Mouse (Mus musculus): Measurements from ENCODE around the gene Tfeb. TPM values are rescaled to one million over a fixed set of nuclear protein-coding genes. Genes with fewer than 3 reads are reported as not detected.

Gene Tfeb
- total RNA-seq, 2 experiments from 2014 or later, result 39.9 to 44.8 TPM

DNA sequence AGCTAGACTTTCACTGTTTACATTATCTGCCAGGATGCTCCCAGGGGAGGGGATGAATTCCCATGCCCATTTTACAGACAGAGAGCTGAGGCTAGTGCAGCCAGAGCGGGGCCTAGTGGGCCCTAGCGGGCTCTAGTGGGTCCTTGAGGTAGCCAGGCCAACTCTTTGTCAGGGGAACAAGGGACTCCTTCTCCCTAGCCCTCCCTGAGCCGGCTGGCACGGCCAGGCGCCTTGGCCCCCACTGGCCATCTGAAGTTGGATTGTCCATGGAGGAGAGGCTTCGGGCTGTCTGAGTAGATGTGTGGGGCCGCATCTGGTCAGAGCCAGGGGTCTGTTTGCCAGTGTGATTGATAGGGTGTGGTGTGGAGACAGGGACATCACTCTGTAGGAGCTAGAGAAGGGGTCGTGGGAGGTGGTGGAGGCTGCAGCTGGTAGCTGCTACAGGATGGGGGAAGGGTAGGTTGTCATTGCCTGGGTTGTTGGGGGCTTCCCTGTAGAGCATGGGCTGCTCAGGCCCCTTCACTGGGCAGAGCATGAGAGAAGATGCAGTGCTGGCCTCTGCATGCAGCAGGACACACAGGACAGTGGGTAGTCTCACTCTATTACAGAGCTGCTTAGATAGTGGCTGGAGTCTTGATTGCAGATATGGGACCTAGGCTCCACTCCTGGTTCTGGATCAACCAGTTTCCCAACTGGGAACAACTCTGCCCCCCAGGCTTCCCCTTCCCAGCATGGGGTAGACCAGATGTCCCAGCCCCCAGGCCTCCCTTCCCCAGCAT is 46.8 kb downstream of the Tfeb start:
- no peak for DNase-seq
- intact Hi-C loops (cut with DNase I), result no loop called here

DNA sequence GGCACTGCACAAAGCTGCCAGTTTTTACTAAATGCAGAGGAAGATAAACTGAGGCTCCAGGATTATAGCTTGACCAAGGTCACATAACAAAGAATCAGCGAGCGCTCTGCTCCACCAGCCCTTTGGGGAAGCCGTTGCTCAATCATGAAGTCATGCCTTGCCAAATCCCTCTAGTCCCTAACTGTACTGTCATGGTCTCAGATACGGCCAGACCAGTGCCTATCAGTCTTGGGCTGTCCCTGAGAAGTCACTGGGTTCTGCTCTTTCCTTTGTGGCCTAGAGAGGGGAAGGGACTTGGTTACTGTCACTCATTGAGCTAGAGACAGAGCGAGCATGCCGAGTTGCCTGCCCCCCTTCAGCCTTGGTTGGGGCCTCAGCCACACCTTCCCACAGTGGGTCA is 47.6 kb downstream of the Tfeb start:
- no peak for DNase-seq
- intact Hi-C loops (cut with DNase I), result no loop called here

DNA sequence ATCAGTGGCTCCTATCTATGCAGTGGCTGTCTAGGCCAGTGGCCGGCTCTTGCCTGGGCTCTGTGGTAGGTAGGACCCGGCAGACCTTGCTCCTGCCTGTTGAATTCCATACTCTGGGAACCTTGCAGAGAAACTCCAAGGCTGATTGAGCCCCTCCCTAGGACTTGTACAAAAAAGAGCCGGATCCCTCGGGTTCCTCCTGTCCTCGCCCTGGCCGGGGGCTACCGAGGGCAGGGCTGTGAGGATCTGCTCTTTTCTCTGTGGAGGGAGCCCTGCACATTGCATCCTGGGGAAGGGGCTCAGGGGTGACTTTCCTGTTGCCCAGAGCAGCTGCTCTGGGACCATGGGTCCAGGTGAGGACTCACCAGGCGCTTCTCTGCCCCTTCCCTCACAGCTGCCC is 50.8 kb downstream of the Tfeb start:
- DNase-seq, result no peak
- intact Hi-C loops (cut with DNase I), result no loop called here

DNA sequence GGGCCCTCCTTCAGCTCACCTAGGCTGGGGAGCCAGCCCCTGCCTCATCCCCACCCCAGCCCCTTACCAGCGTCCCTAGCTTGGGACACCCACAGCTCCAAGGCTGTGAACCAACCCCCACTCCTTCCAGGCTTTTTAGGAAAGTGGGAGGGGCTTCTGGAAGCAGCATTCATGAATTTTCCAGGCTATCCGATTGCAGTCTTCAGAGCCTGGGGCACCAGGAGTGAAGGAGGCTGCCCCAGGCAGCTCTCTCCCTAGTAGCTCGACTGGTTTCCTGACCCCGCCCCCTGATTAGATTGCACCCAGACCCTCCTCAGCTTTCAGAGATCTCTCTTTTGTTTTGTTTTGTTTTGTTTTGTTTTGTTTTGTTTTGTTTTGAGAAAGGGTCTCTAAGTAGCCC is 51.5 kb downstream of the Tfeb start:
- DNase-seq, result no peak
- intact Hi-C loops (cut with DNase I), result no loop called here

DNA sequence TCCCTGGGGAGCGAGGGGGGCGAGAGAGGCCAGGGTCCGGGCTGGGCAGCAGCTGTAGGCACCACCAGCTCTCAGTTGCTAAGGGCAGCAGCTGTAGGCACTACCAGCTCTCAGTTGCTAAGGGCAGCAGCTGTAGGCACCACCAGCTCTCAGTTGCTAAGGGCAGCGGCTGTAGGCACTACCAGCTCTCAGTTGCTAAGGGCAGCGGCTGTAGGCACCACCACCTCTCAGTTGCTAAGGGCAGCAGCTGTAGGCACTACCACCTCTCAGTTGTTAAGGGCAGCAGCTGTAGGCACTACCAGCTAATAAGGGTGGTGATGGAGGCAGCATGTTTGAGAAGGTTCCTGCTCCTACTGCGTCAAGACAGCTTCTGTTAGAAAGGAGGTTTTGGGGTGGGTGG is 52.2 kb downstream of the Tfeb start:
- intact Hi-C loops (cut with DNase I), result no loop called here
- DNase-seq, result no peak

DNA sequence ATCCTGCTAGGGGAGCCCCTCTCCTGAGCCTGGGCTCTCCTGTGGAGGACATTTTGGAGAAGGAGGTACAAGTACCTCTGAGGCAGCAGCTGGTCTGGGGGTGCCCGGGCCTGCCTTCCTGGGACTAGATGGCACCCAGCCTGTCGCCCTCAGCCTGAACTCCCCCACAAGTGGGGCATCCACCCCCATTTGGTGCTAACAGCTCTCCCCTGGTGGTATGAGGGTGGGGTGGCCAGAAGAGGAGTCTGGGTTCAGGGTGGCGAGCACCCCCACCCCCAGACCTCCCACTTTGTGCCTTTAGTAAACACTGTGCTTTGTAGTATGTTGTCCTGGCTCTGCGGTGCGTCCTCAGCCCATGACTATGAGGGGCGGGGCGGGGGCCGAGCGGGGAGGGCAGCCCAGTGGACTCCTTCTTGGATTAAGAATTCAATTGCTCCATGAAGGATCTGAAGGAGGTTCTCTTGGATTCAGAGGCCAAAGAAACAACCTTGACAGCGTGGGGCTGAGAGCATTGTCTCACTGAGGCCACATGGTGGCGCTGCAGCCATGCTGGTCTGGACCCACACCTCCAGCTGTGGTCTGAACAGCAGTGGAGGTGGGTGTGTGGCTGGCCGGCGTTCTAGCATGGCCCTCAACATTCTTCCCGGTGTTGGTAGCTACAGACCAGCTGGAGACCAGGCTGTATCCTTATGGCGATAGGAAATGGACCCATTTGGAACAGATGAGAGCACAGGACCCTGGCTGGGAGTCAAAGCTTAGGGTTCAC is 55.5 kb downstream of the Tfeb start:
- intact Hi-C loops (cut with DNase I), result loop anchor here (10.0 kb wide), 1 partner anchor 543 kb away; no protein-coding TSS in a partner anchor
- peak; percentile 70 to 72 for DNase-seq

DNA sequence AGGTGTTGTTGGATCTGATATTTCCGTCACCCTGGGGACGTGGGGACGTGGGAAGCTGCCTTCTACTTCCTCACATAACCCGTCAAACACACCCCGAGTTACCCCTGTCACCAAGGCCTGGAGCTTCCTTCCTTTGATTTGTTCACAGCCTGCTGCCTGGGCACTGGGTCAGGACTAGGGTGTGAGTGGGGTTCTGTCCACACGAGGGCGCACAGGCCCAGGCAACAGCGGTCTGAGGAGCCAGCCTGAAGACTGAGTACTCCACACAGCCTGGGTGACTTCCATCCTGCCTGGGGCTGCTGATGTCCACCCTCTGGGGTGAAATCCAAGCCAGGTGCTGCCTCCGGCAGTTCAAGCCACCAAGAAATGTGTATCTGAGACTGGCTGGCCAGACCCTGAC is 56.5 kb downstream of the Tfeb start:
- intact Hi-C loops (cut with DNase I), result loop anchor here (1.0 to 10.0 kb wide), 3 partner anchors 71 to 541 kb away; no protein-coding TSS in a partner anchor
- peak; percentile 89 for DNase-seq

DNA sequence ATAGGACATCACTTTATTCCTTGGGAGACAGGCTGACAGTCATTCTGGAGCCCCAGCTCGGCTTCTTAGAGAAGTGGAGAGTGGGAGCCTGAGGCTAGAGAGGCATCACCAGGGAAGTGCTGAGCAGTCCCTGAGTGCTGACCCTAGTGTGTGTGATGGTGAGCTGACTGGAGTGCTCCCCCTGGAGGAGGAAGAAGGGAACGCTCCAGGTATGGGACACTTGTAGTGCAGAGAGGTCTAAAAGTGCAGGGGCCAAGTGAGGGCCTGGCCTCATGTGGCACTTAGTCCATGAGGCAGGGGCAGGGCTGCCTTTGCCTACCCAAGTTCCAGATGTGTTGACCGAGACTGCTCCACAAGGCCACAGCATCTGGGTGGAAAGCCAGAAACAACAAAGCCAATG is 58.6 kb downstream of the Tfeb start:
- intact Hi-C loops (cut with DNase I), result loop anchor here (10.0 kb wide), 1 partner anchor 539 kb away; no protein-coding TSS in a partner anchor
- peak; percentile 53 to 69 for DNase-seq

DNA sequence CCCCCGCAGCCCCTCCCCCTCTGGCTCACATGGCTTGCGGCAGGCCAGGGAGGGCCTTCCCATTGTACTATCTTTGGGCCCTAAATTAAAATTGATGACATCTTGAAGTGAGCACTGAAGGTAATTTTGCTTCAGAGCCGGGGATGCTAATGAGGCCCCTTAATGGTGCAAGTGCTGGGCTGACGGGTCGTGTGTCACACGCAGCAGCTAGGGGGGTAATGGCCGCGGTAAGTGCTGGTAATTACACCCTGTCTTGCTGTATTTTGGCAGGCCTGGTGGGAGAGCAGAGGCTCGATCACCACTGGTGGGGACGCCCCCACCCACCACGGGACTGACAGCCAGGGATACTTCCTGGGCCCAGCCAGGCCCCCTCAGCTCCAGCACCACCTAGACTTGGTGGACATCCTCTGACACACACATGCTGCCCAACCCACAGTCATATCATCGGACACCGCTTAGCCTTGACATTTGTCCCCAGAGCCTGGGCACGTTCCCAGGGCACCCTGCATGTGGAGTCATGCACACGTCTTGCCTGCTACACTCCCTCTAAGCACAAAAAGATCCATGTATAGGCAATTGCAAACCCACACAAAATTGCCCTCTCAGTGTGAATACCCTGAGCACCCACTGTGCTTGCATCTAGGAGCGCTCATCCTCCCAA is 59.5 kb downstream of the Tfeb start:
- no peak for DNase-seq
- intact Hi-C loops (cut with DNase I), result loop anchor here (10.0 kb wide), 1 partner anchor 539 kb away; no protein-coding TSS in a partner anchor

DNA sequence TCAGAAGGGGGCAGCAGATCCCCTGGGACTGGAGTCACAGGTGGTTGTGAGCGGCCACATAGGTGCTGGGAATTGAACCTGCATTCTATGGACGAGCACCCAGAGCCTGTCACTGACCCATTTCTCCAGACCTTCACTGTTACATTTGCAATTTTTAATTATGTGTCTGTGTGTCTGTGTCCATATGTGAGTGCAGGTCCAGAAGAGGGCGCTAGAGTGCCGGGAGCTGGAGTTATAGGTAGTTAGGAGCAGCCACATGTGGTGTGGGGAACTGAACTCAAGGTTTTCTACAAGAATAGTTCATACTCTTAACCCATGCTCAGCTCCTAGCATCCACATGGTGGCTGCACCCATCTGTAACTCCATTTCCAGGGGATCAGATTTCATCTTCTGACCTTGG is 60.1 kb downstream of the Tfeb start:
- DNase-seq, result no peak
- intact Hi-C loops (cut with DNase I), result loop anchor here (10.0 kb wide), 1 partner anchor 538 kb away; no protein-coding TSS in a partner anchor

DNA sequence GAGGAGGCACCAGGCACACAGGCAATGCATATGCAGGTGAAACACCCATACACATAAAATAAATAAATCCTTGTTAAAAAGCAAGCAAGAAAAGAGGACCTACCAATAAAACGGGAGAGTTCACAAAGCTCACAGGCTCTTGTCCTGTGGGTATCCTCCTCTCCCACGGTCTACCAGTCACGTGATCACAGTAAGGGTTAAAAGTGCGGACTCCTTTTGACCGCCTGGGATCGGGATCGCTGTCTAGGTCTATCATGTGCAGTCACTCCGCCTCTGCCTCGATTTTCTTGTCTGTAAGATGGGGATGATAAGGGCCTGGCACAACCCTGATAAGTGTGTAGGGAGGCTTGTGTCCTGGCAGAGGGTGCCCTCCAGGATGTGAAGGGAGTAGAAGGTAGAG is 60.6 kb downstream of the Tfeb start:
- no peak for DNase-seq
- intact Hi-C loops (cut with DNase I), result loop anchor here (10.0 kb wide), 1 partner anchor 537 kb away; no protein-coding TSS in a partner anchor

DNA sequence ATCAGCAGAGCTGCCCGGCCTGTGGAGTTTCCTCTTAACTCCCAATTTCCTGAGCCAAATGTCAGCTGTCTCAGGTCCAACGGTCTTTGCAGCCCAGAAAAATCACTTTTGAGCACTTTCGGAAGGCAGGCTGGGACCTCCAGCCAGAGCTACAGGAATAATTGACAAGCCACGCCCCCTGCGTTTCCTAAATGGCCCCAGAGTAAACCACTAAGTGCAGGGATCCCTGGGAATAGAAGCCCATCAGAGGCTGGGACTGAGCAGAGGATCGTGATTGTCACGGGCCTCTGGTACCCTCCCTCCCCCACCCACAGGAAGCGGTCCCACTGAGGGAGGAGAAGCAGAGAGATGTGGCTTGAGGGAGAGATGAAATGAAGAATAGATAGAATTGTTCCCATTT is 66.0 kb downstream of the Tfeb start:
- DNase-seq, result no peak
- intact Hi-C loops (cut with DNase I), result no loop called here

DNA sequence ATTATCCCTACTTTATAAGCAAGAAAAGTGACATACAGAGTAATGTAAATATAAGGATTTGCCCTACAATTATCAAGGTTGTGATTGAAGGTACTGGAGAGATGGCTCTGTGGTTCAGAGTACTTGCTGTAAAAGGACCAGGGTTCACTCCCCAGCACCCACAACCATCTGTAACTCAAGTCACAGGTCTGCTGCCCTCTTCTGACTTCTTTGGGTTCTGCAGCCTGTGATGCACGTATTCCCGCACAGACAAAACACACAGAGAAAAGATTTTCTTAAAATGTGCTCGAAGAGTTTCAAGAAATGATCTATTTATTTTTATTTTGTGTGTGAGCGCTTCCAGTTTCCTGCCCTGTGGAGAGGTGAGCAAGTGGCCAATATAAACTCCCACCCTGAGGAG is 66.8 kb downstream of the Tfeb start:
- intact Hi-C loops (cut with DNase I), result no loop called here
- DNase-seq, result no peak

DNA sequence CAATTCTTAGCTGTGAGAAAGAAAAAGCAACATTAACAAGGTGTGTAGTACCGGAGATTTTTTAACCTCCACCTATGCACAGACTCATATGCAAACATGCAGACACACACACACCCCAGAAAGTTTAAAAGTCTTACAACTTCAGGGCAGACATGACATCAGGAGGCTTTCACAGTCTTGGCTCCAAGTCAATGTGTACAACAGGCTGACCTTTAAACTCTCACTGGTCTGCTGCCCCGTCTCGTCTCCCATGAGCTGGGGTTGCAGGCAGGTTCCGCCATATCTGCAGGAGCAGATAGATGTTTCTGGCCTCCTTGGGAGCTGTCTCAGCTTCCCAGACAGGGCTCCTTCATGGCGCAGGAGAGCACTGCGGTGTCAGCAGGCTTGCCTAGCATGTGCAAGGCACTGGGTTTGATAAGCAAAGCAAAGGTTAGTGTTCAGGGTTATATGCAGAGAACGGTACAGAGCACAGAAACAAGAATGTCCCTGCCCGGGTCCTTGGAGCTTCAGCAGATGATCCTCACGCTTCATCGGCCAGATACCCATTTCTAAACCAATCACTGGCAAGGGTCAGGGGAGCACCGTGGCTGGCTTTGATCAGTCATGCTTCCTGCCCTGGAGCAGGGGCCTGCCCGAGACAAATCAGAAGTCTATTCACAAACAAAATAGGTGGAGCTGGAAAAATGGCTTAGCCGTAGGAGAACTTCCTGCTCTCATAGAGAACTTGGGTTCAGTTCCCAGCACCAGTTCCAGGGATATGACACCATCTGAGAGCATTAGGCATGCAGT is 68.4 kb downstream of the Tfeb start:
- intact Hi-C loops (cut with DNase I), result no loop called here

DNA sequence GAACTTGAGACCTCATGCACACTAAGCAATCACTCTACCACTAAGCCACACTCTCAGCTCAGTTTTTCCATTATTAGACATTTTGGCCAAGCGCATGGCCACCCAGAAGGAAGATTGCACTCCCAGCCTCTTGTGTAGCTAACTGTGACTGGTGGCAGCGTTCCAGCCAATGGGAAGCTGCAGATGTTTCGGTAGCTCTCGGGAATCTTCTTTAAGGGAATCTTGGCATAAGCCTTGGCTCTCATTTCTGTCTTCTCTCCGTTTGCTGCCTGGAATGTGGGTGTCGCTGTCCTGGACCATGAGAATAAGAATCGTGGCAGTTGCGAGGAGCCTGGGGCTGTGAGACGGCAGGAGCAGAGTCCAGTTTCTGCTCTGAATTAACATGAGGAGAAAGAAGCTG is 69.4 kb downstream of the Tfeb start:
- intact Hi-C loops (cut with DNase I), result no loop called here
- DNase-seq, result no peak

More for the DNA sequence above, 68.4 kb downstream of the Tfeb start:
- no peak for DNase-seq

DNA sequence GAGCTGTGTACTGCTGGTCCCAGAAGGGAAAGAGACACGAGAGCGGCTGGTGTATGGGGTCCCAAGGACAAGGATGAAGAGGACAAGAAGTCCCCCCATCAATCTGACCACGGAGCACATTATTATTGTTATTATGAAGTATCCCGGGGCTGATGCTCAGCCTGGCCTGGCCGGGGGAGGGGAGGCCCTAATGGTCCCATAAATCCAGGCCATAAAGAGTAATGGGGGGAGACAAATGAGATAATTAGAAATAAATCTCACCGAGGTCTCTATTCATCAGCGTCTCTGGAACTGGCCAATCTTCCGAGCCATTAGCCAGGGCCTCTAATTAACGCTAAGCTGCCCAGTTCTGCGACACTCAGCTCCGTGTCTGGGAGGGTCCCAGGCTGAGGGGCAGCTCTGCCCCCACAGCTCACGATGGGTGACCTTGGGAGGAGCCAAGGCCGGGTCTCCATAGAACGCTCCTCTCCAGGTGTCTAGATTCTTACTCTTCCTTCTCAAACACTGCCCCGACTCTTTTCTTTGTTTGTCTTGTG is 74.5 kb downstream of the Tfeb start:
- intact Hi-C loops (cut with DNase I), result no loop called here
- no peak for DNase-seq

DNA sequence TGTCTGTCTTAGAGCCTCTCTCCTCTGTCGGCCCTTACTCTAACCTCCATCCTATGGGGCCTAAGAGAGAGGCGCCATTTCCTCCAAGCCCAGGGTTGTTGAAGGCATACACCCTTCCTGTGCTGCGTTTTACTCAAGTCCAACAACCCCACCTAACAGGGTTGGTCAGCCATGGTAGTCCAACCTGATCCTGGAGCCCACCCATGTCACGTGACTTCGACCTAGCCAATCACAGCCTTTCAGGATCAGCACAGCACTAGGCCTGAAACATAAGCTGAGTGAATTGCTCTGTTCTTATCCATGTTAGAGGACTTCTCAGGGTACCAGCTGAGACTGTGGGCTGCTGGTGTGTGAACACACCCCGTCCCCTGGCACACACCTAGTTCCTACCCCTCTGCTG is 75.4 kb downstream of the Tfeb start:
- DNase-seq, result no peak
- intact Hi-C loops (cut with DNase I), result no loop called here

DNA sequence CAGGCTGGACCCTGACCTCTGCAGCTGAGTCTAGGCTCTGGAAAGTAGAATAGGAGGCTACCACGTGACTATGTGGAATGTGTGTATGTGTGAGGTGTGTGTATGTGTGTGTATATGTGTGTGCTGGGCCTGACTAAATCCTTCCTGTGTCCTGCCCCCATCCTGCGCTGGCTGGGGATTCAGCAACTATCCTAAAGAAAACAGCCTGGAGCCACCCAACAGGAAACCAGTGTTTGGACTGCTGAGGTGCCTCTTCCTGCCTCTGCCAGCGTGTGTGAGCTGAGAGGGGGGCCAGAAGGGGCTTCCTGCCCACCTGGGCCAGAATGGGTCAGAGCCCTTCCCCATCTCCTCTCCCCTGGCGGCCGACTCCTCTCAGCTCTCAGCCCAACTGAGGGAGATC is 76.8 kb downstream of the Tfeb start:
- intact Hi-C loops (cut with DNase I), result no loop called here
- DNase-seq, result no peak

DNA sequence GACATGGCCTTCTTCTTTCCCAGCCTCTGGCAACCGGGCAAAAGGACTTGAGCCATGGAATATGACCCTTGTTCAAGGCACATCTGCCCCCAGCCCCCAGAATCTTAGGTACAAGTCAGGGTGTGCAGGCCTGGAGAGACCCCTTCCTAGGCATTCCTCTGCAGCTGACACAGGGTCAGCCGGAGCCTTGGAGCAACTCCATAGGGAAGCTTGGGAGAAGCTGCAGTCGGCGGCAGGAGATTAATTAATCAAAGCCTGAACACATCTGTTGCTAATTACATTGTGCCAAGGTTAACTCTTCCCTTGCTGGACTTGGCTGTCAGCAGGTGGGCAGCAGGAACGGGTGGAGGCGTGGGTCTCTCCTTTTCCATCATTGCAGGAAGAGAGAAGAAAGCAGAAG is 77.7 kb downstream of the Tfeb start:
- DNase-seq, result no peak
- intact Hi-C loops (cut with DNase I), result no loop called here

DNA sequence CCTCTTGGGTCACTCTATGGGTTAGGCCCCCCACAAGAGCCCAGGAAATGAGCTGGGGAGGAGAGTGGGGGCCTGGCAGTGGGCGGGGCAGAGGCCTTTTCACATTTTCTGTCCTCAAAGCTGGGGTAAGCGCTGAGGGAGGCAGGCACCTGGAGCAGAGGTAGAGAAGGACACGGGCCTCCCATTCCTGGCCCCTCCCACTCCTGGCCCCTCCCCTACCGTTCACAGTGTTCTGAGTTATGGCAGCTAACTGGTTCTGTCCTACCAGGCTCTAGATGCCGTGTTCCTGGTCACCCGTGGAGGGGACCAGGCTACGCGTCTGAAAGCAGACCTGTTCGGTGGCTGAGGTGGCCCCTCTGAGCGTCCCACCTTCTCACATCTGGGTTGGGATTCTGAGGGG is 78.6 kb downstream of the Tfeb start:
- intact Hi-C loops (cut with DNase I), result no loop called here
- no peak for DNase-seq
